Mouse (Mus musculus): Measurements from ENCODE around the gene Klhl5.

GRCm38 (mm10) chr5:65068166-65068565, 39.2 kb upstream of the Klhl5 start:
- TF ChIP-seq CTCF (IDR thresholded peaks at IDR 0.05; ENCODE audit: borderline replicate concordance, insufficient read depth, low read depth, low read length), result no peak
- no peak for TF ChIP-seq POLR2A (IDR thresholded peaks at IDR 0.05; ENCODE audit: borderline replicate concordance, insufficient read depth, low read length)

Measured in cerebellum, adult 2 months (tissue).